Mouse (Mus musculus): ENCODE measurements around the gene Ints6. TPM values are rescaled to one million over a fixed set of nuclear protein-coding genes. Genes with fewer than 3 reads are reported as not detected.
A peak's percentile ranks its signal among the peaks of the same experiment; 100 is the strongest.

Ints6 gene
- total RNA-seq, 1 experiment from 2014 or later = 247 TPM

- ATAC-seq (replicated peaks in 1 of 2; ENCODE audit: insufficient read depth in 1 of 2, low FRiP score in 2 of 2, low TSS enrichment in 1 of 2, low read depth in 1 of 2, poor library complexity in 2 of 2, severe bottlenecking in 2 of 2) = 0 out of 4 replicates have a peak, but pooled peaks of 1 of the 2 experiments have one; percentile 1
These were observed 491 bp downstream of the Ints6 start for GRCm38 (mm10) chr14:62760321-62761035.

DNA sequence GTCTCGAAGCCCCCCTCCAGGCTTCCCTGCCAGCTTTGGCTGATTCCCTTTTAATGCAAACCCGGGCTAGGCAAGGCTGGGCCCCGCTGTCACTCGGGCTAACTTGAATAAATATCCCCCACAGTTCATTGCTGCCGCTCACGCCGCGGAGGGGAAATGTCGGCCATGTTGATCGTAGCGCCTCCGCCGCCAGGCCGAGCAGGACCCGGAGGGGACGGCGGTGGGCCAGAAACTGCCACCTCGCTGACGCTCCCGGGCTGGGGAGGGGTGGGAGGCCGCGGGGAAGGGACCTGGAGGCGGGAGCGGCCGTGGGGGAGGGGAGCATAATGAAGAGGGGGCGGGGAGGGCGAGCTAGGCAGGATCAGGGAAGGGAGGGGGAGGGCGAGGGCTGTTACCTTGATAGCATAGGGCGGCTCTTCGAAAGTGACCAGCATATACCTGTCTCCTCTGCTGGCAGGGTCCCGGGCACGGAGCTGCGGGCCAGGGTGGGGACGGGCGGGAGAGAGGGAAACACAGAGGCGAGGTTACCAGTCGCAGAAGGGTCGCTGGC is 1.1 kb downstream of the Ints6 start:
- peak in 1 of 2 experiments; percentile 6; a peak in 1 of 4 replicates for ATAC-seq (replicated peaks in 1 of 2; ENCODE audit: insufficient read depth in 1 of 2, low FRiP score in 2 of 2, low TSS enrichment in 1 of 2, low read depth in 1 of 2, poor library complexity in 2 of 2, severe bottlenecking in 2 of 2)

DNA sequence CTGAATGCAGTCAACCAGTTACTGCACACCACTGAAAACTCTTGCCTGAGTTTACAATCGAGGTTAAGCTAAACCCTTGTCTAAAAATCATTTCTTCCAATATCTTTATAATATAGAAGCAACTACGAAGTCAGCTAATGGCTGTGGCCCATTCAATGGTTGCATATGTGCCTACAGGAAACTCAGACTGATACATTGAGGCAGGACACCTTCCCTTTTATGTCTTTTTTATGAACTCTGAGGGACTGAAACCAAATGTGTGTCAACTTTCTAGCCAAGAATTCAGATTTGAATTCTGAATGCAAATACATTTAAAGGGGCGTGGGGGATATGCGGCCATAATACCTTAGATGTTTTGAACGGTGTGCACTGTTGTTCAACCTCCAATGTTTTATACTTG is 2.3 kb downstream of the Ints6 start:
- no peak for ATAC-seq (replicated peaks in 1 of 2; ENCODE audit: insufficient read depth in 1 of 2, low FRiP score in 2 of 2, low TSS enrichment in 1 of 2, low read depth in 1 of 2, poor library complexity in 2 of 2, severe bottlenecking in 2 of 2)

DNA sequence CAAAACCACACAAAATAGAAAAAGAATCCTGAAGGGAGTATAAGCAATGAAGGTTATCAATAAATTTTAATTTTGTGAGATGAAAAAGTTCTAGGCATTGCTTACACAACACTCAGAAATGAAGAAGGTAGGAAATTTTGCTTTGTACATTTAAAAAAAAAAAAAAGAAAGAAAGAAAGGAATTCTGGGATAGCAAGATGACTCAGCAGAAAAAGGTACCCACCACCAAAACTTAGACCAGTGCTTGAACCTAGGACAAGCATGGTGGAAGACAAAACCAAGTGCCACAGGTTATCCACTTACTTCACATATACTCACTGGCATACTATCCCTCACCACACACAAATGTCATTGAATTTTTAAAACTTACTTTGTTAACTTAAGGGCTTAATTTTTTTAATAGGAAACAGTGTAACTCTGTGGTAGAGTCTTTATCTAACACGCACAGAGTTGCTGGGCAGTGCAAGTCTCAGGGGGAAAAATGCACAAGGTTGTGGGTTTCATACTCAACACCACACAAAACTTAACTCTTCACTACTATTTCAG is 5.8 kb downstream of the Ints6 start:
- no peak for ATAC-seq (replicated peaks in 1 of 2; ENCODE audit: insufficient read depth in 1 of 2, low FRiP score in 2 of 2, low TSS enrichment in 1 of 2, low read depth in 1 of 2, poor library complexity in 2 of 2, severe bottlenecking in 2 of 2)

DNA sequence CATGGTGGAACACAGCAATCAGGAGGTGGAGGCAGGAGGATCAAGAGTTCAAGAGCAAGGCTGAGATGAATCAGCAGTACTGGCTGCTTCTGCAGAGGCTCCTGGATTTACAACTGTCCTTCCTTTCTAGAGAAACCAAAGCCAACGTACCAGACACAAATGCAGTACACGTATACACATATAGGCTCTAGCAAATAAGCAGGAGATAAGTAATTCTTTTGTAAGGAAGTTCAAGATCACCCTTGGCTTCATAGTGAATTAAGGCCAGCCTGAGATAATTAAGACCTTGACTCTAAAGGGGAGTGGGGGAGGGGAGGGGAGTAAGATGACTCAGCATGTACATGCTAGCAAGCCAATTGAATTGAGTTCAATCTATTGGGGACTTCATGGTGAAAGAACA is 9.5 kb downstream of the Ints6 start:
- no peak for ATAC-seq (replicated peaks in 1 of 2; ENCODE audit: insufficient read depth in 1 of 2, low FRiP score in 2 of 2, low TSS enrichment in 1 of 2, low read depth in 1 of 2, poor library complexity in 2 of 2, severe bottlenecking in 2 of 2)

DNA sequence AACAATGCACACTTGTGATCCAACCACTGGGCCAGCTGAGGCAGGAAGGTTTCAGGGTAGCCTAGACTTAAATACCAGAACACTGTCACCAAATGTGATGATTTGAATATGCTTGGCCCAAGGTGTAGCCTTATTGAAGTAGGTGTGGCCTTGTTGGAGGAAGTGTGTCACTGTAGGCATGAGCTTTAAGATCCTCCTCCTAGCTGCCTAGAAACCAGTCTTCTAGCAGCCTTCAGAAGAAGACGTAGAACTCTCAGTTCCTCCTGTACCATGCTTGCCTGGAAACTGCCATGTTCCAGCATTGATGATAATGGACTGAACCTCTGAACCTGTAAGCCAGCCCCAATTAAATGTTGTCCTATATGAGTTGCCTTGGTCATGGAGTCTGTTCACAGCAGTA is 25.3 kb downstream of the Ints6 start:
- ATAC-seq (replicated peaks in 1 of 2; ENCODE audit: insufficient read depth in 1 of 2, low FRiP score in 2 of 2, low TSS enrichment in 1 of 2, low read depth in 1 of 2, poor library complexity in 2 of 2, severe bottlenecking in 2 of 2) = no peak

- ATAC-seq (replicated peaks in 1 of 2; ENCODE audit: insufficient read depth in 1 of 2, low FRiP score in 2 of 2, low TSS enrichment in 1 of 2, low read depth in 1 of 2, poor library complexity in 2 of 2, severe bottlenecking in 2 of 2) = no peak
These were observed 27.3 kb downstream of the Ints6 start for GRCm38 (mm10) chr14:62733666-62734065.

- no peak for ATAC-seq (replicated peaks in 1 of 2; ENCODE audit: insufficient read depth in 1 of 2, low FRiP score in 2 of 2, low TSS enrichment in 1 of 2, low read depth in 1 of 2, poor library complexity in 2 of 2, severe bottlenecking in 2 of 2)
These were observed 29.1 kb downstream of the Ints6 start for GRCm38 (mm10) chr14:62731902-62732301.

- no peak for ATAC-seq (replicated peaks in 1 of 2; ENCODE audit: insufficient read depth in 1 of 2, low FRiP score in 2 of 2, low TSS enrichment in 1 of 2, low read depth in 1 of 2, poor library complexity in 2 of 2, severe bottlenecking in 2 of 2)
These were observed 36.4 kb downstream of the Ints6 start for GRCm38 (mm10) chr14:62724560-62724959.

- no peak for ATAC-seq (replicated peaks in 1 of 2; ENCODE audit: insufficient read depth in 1 of 2, low FRiP score in 2 of 2, low TSS enrichment in 1 of 2, low read depth in 1 of 2, poor library complexity in 2 of 2, severe bottlenecking in 2 of 2)
These were observed 39.3 kb downstream of the Ints6 start for GRCm38 (mm10) chr14:62721625-62722024.

GRCm38 (mm10) chr14:62718161-62718560 is 42.8 kb downstream of the Ints6 start:
- ATAC-seq (replicated peaks in 1 of 2; ENCODE audit: insufficient read depth in 1 of 2, low FRiP score in 2 of 2, low TSS enrichment in 1 of 2, low read depth in 1 of 2, poor library complexity in 2 of 2, severe bottlenecking in 2 of 2) = no peak

GRCm38 (mm10) chr14:62673646-62674045 is 87.3 kb downstream of the Ints6 start:
- no peak for ATAC-seq (replicated peaks in 1 of 2; ENCODE audit: insufficient read depth in 1 of 2, low FRiP score in 2 of 2, low TSS enrichment in 1 of 2, low read depth in 1 of 2, poor library complexity in 2 of 2, severe bottlenecking in 2 of 2)

GRCm38 (mm10) chr14:62664976-62665673 is 95.8 kb downstream of the Ints6 start:
- peak; percentile 82 to 84 for ATAC-seq (replicated peaks in 1 of 2; ENCODE audit: insufficient read depth in 1 of 2, low FRiP score in 2 of 2, low TSS enrichment in 1 of 2, low read depth in 1 of 2, poor library complexity in 2 of 2, severe bottlenecking in 2 of 2)

GRCm38 (mm10) chr14:62663367-62663766 is 97.6 kb downstream of the Ints6 start, which contains the start of gene Serpine3:
Serpine3 (plus strand) TSS chr14:62663667.
- ATAC-seq (replicated peaks in 1 of 2; ENCODE audit: insufficient read depth in 1 of 2, low FRiP score in 2 of 2, low TSS enrichment in 1 of 2, low read depth in 1 of 2, poor library complexity in 2 of 2, severe bottlenecking in 2 of 2) = no peak

DNA sequence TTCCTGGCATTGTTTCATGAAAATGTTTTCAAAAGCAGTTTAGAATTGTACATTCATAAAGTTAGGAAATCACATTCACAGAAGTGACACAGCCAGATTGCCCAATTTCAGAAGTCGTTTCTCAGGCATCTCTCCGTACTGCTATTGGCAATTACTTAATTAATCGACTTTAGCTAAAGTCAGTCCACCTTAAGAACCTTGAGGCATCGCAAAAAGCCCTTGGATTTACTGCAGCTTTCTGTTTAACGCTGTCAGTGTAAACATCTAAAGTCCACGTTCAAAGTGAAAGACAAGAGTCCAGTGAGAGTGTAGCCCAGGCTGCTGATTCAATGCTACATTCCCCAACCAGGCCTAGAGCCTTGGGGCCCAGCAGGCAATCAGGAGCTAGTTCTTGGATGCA is 98.6 kb downstream of the Ints6 start:
- ATAC-seq (replicated peaks in 1 of 2; ENCODE audit: insufficient read depth in 1 of 2, low FRiP score in 2 of 2, low TSS enrichment in 1 of 2, low read depth in 1 of 2, poor library complexity in 2 of 2, severe bottlenecking in 2 of 2) = no peak

GRCm38 (mm10) chr14:62657469-62657868 is 103.5 kb downstream of the Ints6 start:
- ATAC-seq (replicated peaks in 1 of 2; ENCODE audit: insufficient read depth in 1 of 2, low FRiP score in 2 of 2, low TSS enrichment in 1 of 2, low read depth in 1 of 2, poor library complexity in 2 of 2, severe bottlenecking in 2 of 2) = no peak

- ATAC-seq (replicated peaks in 1 of 2; ENCODE audit: insufficient read depth in 1 of 2, low FRiP score in 2 of 2, low TSS enrichment in 1 of 2, low read depth in 1 of 2, poor library complexity in 2 of 2, severe bottlenecking in 2 of 2) = no peak
These were observed 105.0 kb downstream of the Ints6 start for GRCm38 (mm10) chr14:62655996-62656395.

DNA sequence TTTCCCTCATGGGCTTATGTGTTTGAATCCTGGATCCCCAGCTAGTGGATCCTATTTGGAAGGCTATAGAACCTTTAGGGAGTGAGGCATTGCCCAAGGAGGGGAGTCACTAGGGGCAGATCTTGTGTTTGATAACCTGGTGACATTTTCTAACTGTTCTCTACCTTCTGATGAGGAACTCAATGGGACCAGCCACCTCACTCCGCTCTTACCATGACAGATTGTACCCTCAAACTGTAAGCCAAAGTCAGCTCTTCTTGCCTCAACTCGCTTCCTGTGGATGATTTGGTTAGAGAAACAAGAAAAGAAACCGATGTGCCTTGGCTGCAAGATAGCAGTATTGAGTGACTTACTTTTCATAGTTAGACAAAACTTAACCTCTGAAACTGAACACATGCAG is 109.2 kb downstream of the Ints6 start:
- no peak for ATAC-seq (replicated peaks in 1 of 2; ENCODE audit: insufficient read depth in 1 of 2, low FRiP score in 2 of 2, low TSS enrichment in 1 of 2, low read depth in 1 of 2, poor library complexity in 2 of 2, severe bottlenecking in 2 of 2)
